Mouse (Mus musculus) left cerebral cortex, postnatal 4 days (tissue): ENCODE measurements around the gene Pex26. TPM values are rescaled to one million over a fixed set of nuclear protein-coding genes. Genes with fewer than 3 reads are reported as not detected.

Source experiments
- DNase-seq: peaks from one replicate; pipeline ENCODE4 v3.0.0-alpha.2; 2022
- intact Hi-C: fragments of 180-260 bp; cut with DNase I; formaldehyde crosslinking; loops from one replicate; pipeline ENCODE4 v1.15.1; 2025
- total RNA-seq, 2 experiments: library from RNA; stranded (reverse); gene quantifications; 2 replicates each; pipeline ENCODE4 v1.2.3; 2021

Gene Pex26
- total RNA-seq, 2 experiments from 2014 or later = 15.2 to 15.6 TPM

DNA sequence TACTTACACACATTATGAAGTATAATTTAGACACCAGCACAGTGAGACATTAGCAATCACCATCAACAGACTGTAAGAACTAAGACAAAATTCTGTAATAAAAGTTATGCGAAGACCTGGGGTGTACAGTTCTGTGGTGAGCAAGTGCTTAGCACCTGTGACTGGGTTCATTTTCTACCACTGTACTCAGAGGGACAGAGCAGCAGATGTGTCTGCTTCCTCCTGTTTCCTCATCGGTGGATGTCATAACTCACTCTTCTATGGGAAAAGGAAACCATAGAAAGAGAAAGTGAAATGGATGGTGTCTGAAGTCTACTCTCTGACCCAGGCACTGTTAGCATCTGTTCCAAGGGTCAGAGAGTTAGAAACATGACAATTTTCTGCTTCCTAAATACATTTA is 43.3 kb downstream of the Pex26 start:
- intact Hi-C loops = no loop called here

DNA sequence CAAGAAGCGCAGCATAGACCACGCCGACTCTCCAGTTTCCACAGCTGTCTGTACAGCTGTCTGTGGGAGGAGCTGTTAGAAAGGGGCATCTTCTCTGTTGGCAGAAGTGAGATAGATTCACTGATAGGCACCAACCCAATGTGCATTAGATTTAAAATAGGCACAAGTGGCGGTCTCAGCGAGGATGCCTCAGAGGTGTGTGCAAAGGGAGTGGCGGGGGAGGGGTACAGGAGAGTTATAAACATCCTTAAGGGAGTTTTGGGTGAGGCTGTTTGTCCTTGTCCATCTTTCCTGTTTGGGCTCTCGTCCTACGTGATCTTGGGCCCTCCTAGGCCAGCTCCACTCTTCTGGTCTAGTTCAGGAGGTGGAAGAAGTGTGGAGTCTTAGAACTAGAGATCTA is 45.0 kb downstream of the Pex26 start:
- intact Hi-C loops = no loop called here
- DNase-seq = no peak

More for the DNA sequence above, 43.3 kb downstream of the Pex26 start:
- DNase-seq = no peak

DNA sequence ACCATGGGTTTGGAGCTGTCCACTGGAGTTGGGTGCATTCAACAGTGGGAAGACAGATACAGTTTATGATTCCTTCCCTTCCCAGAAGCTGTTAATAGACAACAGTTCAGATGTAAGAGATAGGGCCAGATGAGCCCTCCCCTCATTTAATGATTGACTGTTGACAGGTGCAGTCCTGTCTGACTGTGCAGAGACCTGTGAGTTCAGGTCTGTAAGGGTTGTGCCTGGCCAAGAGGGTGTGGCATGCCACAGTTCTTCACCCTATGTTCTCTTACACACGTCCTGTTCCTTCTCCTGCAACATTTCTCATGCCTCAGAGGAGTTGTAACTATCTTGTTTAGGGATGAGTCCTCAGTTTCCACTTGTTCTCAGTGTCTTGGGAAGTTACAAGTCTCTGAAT is 49.2 kb downstream of the Pex26 start:
- no peak for DNase-seq
- intact Hi-C loops = no loop called here

DNA sequence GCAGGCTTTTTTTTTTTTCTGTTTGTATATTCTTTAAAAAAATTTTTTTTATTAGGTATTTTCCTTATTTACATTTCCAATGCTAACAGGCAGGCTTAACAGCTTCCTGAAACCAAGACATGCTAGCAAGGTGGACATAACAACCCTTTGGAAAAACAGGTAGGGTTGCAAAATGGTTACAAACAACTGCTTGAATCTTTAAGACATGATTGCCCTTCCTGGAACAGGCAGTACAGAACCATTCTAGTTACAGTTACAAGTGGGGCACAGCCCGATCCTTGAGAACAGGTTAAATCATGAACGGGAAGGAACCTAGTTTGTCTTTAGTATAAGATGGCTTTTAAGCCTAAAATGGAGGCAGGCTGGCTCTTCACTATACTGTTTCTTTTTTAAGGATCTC is 52.9 kb downstream of the Pex26 start:
- DNase-seq = no peak
- intact Hi-C loops = no loop called here

DNA sequence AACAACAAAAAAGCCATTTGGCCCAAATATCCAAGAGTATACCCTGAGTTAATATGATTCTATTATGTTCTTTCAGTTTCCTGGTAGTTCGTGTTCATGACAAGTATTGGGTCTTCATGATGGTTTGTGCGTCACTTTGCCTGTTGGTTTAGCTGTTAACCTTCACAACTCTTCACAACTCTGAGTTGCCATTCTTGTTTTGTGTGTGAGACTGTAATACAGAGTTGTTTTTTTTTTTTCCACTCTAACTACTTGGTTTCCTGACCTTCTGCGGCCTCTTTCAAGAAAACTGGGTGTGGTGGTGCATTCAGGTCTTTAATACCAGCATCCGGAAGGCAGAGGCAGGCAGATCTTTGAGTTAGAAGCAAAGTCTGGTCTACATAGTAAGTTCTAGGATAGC is 54.7 kb downstream of the Pex26 start:
- intact Hi-C loops = no loop called here
- no peak for DNase-seq

DNA sequence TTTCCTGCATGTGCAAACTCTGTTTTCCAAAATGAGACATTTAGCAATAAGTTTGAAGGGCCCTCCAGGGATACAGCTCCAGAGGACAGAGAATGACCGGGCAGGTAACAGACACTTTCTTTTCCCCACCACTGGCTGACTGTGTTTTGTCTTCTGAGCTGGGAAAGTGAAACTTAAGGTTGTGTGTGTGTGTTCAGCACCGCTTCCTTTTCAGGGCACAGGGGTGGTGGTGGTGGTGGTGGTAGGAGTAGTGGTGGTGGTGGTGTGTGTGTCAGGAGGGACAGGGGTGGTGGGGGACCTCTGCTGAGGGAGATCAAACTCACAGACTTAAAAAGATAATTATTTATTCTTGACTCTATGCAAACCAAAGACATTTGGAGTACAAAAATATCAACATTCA is 58.3 kb downstream of the Pex26 start:
- intact Hi-C loops = no loop called here
- no peak for DNase-seq

DNA sequence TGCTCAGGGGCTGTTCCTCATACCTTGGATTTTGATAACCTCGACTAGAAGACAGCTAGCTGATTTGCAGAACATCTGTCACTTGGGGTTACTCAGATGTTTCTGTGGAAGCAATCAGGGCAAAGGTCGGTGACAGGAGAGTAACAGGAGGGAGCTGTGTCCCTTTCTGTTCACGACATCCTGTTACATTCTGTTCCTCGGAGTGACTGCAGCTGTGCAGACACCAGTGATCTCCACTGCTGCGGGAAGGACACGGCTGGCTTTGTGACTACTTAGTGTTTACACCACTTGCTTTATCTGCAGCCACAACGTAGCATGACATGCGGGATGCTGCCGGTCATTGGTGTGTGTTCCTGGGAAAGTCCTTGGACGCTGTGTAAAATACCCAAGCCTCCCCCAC is 59.7 kb downstream of the Pex26 start:
- intact Hi-C loops = no loop called here
- no peak for DNase-seq

DNA sequence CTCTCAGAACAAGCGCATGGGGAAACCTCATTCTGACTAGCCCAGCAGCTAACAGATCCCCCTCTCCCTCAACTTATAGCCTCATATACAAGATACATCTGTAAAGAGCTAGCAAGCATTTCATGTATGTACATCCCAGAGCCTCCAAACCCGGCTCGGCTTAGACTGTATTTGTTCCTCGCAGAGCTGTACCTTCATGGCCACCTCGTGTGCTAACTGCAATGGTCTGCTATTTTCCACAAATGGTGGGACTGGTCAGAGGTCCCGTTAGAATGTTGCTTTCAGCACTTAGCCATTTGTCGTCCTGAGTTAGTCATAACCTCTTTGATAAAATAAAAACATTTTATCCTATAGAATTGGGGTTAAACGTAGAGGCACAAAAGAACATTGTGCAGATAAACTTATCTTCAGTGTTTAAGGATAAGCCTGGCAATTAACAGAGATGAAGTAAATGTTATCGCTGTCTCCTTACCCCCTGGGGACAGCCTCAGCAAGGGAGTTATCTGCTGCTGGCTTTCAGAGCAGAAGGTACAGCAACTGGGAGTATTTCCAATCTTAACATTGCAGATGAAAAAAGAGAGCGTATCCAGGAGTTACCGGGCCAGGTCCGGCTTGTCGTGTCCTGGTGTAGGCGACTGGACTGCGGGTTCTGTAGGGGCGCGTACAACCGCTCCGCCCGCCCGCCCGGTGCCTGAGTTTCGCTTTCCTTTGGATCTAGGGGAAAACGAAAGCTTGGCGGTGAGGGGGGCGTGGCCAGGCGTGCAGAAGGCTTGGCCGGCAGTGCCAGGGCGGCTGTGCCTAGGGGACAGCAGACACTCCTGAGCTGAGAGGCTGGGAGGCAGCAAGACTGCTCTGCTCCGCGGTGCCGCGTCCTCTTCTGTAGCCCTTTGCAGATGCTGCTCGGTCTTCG is 61.9 kb downstream of the Pex26 start, which contains the start of gene Usp18:
Usp18 (plus strand) TSS at position 780 of the 910 bp plus-strand sequence.
- peak; percentile 87 for DNase-seq
- intact Hi-C loops = no loop called here

DNA sequence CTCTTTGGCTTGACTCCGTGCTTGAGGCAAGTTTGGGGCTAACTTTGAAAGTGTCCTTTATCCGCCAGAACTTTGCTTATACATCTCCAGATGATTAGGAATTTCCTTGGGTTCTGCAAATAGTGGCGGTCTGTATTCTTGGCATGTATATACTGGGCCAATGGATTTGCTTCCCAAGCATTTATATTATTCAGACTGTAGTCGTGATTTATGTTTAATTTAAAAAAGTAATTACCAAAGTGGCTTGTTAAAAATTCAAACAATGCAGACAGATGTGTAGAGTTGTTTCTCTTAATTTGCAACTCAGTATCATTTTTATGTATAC is 62.5 kb downstream of the Pex26 start:
- intact Hi-C loops = no loop called here

More for the DNA sequence above, 62.5 kb downstream of the Pex26 start:
- no peak for DNase-seq

Other genes starting within 250 kb of the Pex26 start
- gene Mical3, start 52.7 kb upstream of the Pex26 start, total RNA-seq = 100 to 1,000 TPM; 149 to 156 TPM
- under 1 TPM; 0.40 to 0.82 TPM for gene Tuba8, start 27.0 kb downstream of the Pex26 start, total RNA-seq
- gene Usp18, start 62.2 kb downstream of the Pex26 start, total RNA-seq = not detected
- 10 to 100 TPM; 25.3 to 29.0 TPM for gene Slc6a13, start 116.6 kb downstream of the Pex26 start, total RNA-seq
- 1 to 10 TPM; 1.1 to 1.6 TPM for gene Slc6a12, start 159.4 kb downstream of the Pex26 start, total RNA-seq